10 mouse cellular contexts compared by ENCODE assay signal in genomic region chr2:37569888-37570287, GRCm38 (mm10). TPM values are rescaled to one million over a fixed set of nuclear protein-coding genes. Genes with fewer than 3 reads are reported as not detected.
DNase-seq lines count a peak whose midpoint lies in the region; ATAC-seq lines count a peak whose summit lies in the region.
"Had no signal": no experiment of that assay in that cellular context is flagged by ENCODE, and none has a peak within 500 bp of the region (broad histone marks: within the 10 kb centered on the region; RNA-seq: fewer than 3 reads in every experiment).

No protein-coding gene starts in this region.

- no peak overlapping the region for H3K9ac ChIP-seq in hindbrain, embryonic 16.5 days (ENCODE audit: low read depth, low read length)
- no peak overlapping the region for H3K9ac ChIP-seq in liver, embryonic 16.5 days (ENCODE audit: low read depth, low read length)
- no peak overlapping the region for H3K9ac ChIP-seq in intestine, embryonic 14.5 days (ENCODE audit: low read length)
- H3K9ac ChIP-seq: hindbrain, embryonic 13.5 days had no signal

- H3K4me2 ChIP-seq in hindbrain, embryonic 16.5 days (ENCODE audit: low read length): no peak overlapping the region
- H3K4me2 ChIP-seq in liver, embryonic 16.5 days (ENCODE audit: low read depth, low read length): no peak overlapping the region
- no peak overlapping the region for H3K4me2 ChIP-seq in intestine, embryonic 14.5 days (ENCODE audit: low read length)
- H3K4me2 ChIP-seq: hindbrain, embryonic 13.5 days had no signal

- peak; percentile 31; the same call in 1 of the 2 replicates for ATAC-seq in hindbrain, embryonic 16.5 days
- ATAC-seq in liver, embryonic 16.5 days (ENCODE audit: low read depth): peak; percentile 44
- peak; percentile 36 for ATAC-seq in intestine, embryonic 14.5 days (replicated peaks; ENCODE audit: low FRiP score, low TSS enrichment, low read depth)
- ATAC-seq in megakaryocyte-erythroid progenitor cell, adult 5-6 weeks (replicated peaks; ENCODE audit: low FRiP score, low TSS enrichment, poor library complexity, severe bottlenecking): no peak

- no peaks in the 10 kb centered on the region for H3K9me3 ChIP-seq in hindbrain, embryonic 16.5 days (ENCODE audit: control insufficient read depth, low read length)
- no peaks in the 10 kb centered on the region for H3K9me3 ChIP-seq in hindbrain, embryonic 10.5 days
- no peaks in the 10 kb centered on the region for H3K9me3 ChIP-seq in liver, embryonic 16.5 days (replicated peaks; ENCODE audit: control insufficient read depth, low read length)
- H3K9me3 ChIP-seq in intestine, embryonic 14.5 days (ENCODE audit: control insufficient read depth, low read length): no peaks in the 10 kb centered on the region
- H3K9me3 ChIP-seq: hindbrain, embryonic 13.5 days had no signal

- H3K27ac ChIP-seq in hindbrain, embryonic 16.5 days (ENCODE audit: low read depth, low read length): no peak overlapping the region
- no peak overlapping the region for H3K27ac ChIP-seq in hindbrain, embryonic 10.5 days
- H3K27ac ChIP-seq in liver, embryonic 16.5 days (ENCODE audit: low read length): no peak overlapping the region
- no peak overlapping the region for H3K27ac ChIP-seq in intestine, embryonic 14.5 days (ENCODE audit: low read depth)
- H3K27ac ChIP-seq: hindbrain, embryonic 13.5 days had no signal

- whole genome bisulfite sequencing in hindbrain, embryonic 16.5 days: 65% methylated on average over 5 of the region's 5 CpGs
- WGBS in hindbrain, embryonic 10.5 days: 91% methylated on average over 5 of the region's 5 CpGs
- 59% methylated on average over 5 of the region's 5 CpGs for WGBS in liver, embryonic 16.5 days (ENCODE audit: insufficient replicate concordance)
- WGBS in intestine, embryonic 14.5 days: 74% methylated on average over 5 of the region's 5 CpGs
- 14% methylated on average over 5 of the region's 5 CpGs for WGBS in large intestine, adult 2 months

- no peak for DNase-seq in hindbrain, embryonic 10.5 days (ENCODE audit: low spot score)
- no peak for DNase-seq in liver
- DNase-seq in intestine, embryonic 14.5 days (ENCODE audit: low spot score): no peak
- peak; percentile 32 for DNase-seq in large intestine, adult 2 months (ENCODE audit: low read depth, low spot score)
- DNase-seq: lung, postnatal 14 days; right cerebral cortex, postnatal 25 days had no signal

- peaks cover 28% of the 10 kb centered on the region for H3K36me3 ChIP-seq in hindbrain, embryonic 16.5 days (ENCODE audit: control insufficient read depth, insufficient read depth, low read length)
- H3K36me3 ChIP-seq in hindbrain, embryonic 10.5 days: peaks cover 78% of the 10 kb centered on the region
- H3K36me3 ChIP-seq in liver, embryonic 16.5 days (ENCODE audit: control insufficient read depth, insufficient read depth): peaks cover under 1% of the 10 kb centered on the region; the same call in 1 of the 2 replicates
- peaks cover 51% of the 10 kb centered on the region for H3K36me3 ChIP-seq in intestine, embryonic 14.5 days (ENCODE audit: control insufficient read depth, insufficient read depth, low read length)

- no peak overlapping the region for H3K4me3 ChIP-seq in hindbrain, embryonic 16.5 days (ENCODE audit: low read length)
- no peak overlapping the region for H3K4me3 ChIP-seq in hindbrain, embryonic 10.5 days
- no peak overlapping the region for H3K4me3 ChIP-seq in liver, embryonic 16.5 days (ENCODE audit: low read depth, low read length)
- H3K4me3 ChIP-seq in intestine, embryonic 14.5 days (ENCODE audit: low read depth, low read length): no peak overlapping the region
- H3K4me3 ChIP-seq: hindbrain, embryonic 13.5 days had no signal

- no peaks in the 10 kb centered on the region for H3K27me3 ChIP-seq in hindbrain, embryonic 16.5 days (replicated peaks; ENCODE audit: control insufficient read depth, insufficient read depth, low read length)
- no peaks in the 10 kb centered on the region for H3K27me3 ChIP-seq in hindbrain, embryonic 10.5 days (ENCODE audit: insufficient read depth, poor library complexity, severe bottlenecking)
- H3K27me3 ChIP-seq in liver, embryonic 16.5 days (ENCODE audit: control insufficient read depth, insufficient read depth, low read depth, low read length): no peaks in the 10 kb centered on the region
- H3K27me3 ChIP-seq in intestine, embryonic 14.5 days (replicated peaks; ENCODE audit: control insufficient read depth, insufficient read depth, low read length): no peaks in the 10 kb centered on the region
- H3K27me3 ChIP-seq: hindbrain, embryonic 13.5 days had no signal

- H3K4me1 ChIP-seq in hindbrain, embryonic 16.5 days (ENCODE audit: control insufficient read depth, insufficient read depth, low read depth, low read length): no peaks in the 10 kb centered on the region
- no peaks in the 10 kb centered on the region for H3K4me1 ChIP-seq in hindbrain, embryonic 10.5 days (replicated peaks)
- H3K4me1 ChIP-seq in liver, embryonic 16.5 days (ENCODE audit: control insufficient read depth, low read depth, low read length): peaks cover 6% of the 10 kb centered on the region
- H3K4me1 ChIP-seq in intestine, embryonic 14.5 days (replicated peaks; ENCODE audit: control insufficient read depth, insufficient read depth, low read length): no peaks in the 10 kb centered on the region
- H3K4me1 ChIP-seq: hindbrain, embryonic 13.5 days had no signal

RNA-seq across cellular contexts. Expression of gene Gpr21, which starts 53.8 kb away (rescaled TPM):
- polyA plus RNA-seq in hindbrain, embryonic 16.5 days (2015; fragmentation: Nextera tagmentation; extraction: Ambion mirVana): 14.8 and 15.9 TPM in 2 replicates
- 1.3 and 1.5 TPM in 2 replicates for polyA plus RNA-seq in hindbrain, embryonic 10.5 days (2016; fragmentation: Nextera tagmentation; extraction: Ambion mirVana)
- polyA plus RNA-seq in liver, embryonic 16.5 days (2015; fragmentation: Nextera tagmentation; extraction: Ambion mirVana): 0.12 and 0.34 TPM in 2 replicates
- polyA plus RNA-seq in intestine, embryonic 14.5 days (2014; fragmentation: Nextera tagmentation; extraction: Ambion mirVana): 2.2 and 2.6 TPM in 2 replicates
- polyA plus RNA-seq in large intestine, adult 2 months (2012; rRNA removed): 0.04 and 0.12 TPM in 2 replicates
- 2.0 and 3.3 TPM in 2 replicates for total RNA-seq in megakaryocyte-erythroid progenitor cell, adult 5-6 weeks (2014; fragmentation: Nextera tagmentation)
- total RNA-seq in megakaryocyte-erythroid progenitor cell, adult 5-6 weeks (2017): 0.42 and 3.4 TPM in 2 replicates
